Mouse (Mus musculus) cerebellum, adult 9-11 months (tissue): ENCODE data around the gene Hmga2.

Experiments used
- DNase-seq: peaks from one replicate; pipeline ENCODE4 v3.0.0; 2022

Hmga2 gene

GRCm38 (mm10) chr10:120475601-120476515, at the start of gene Hmga2:
TSS of gene Hmga2 (minus strand) at chr10:120476469.
- DNase-seq: no peak

GRCm38 (mm10) chr10:120522959-120523358, 46.7 kb upstream of the Hmga2 start:
- no peak for DNase-seq

- DNase-seq: no peak
These were observed 45.8 kb upstream of the Hmga2 start for GRCm38 (mm10) chr10:120521912-120522575.

GRCm38 (mm10) chr10:120516311-120516710, 40.0 kb upstream of the Hmga2 start:
- DNase-seq: no peak

- no peak for DNase-seq
These were observed 37.5 kb upstream of the Hmga2 start for GRCm38 (mm10) chr10:120513721-120514120.

GRCm38 (mm10) chr10:120512946-120513345, 36.7 kb upstream of the Hmga2 start:
- no peak for DNase-seq

GRCm38 (mm10) chr10:120512121-120512520, 35.9 kb upstream of the Hmga2 start:
- DNase-seq: no peak

- no peak for DNase-seq
These were observed 27.7 kb upstream of the Hmga2 start for GRCm38 (mm10) chr10:120503959-120504358.

GRCm38 (mm10) chr10:120500794-120501193, 24.5 kb upstream of the Hmga2 start:
- DNase-seq: no peak

- no peak for DNase-seq
These were observed 21.8 kb upstream of the Hmga2 start for GRCm38 (mm10) chr10:120498086-120498485.

- DNase-seq: no peak
These were observed 18.4 kb upstream of the Hmga2 start for GRCm38 (mm10) chr10:120494653-120495052.

GRCm38 (mm10) chr10:120491477-120491876, 15.2 kb upstream of the Hmga2 start:
- DNase-seq: no peak

- DNase-seq: no peak
These were observed 13.3 kb upstream of the Hmga2 start for GRCm38 (mm10) chr10:120489611-120490010.

- no peak for DNase-seq
These were observed 12.3 kb upstream of the Hmga2 start for GRCm38 (mm10) chr10:120488526-120488925.

- DNase-seq: no peak
These were observed 11.6 kb upstream of the Hmga2 start for GRCm38 (mm10) chr10:120487881-120488280.

GRCm38 (mm10) chr10:120485461-120485860, 9.2 kb upstream of the Hmga2 start:
- no peak for DNase-seq

GRCm38 (mm10) chr10:120484144-120484543, 7.9 kb upstream of the Hmga2 start:
- DNase-seq: no peak

GRCm38 (mm10) chr10:120478164-120478563, 1.9 kb upstream of the Hmga2 start:
- DNase-seq: no peak

GRCm38 (mm10) chr10:120477501-120477900, 1.2 kb upstream of the Hmga2 start:
- no peak for DNase-seq

GRCm38 (mm10) chr10:120476516-120477336, 457 bp upstream of the Hmga2 start:
- DNase-seq: no peak

GRCm38 (mm10) chr10:120475041-120475541, 1.2 kb downstream of the Hmga2 start:
- no peak for DNase-seq

- DNase-seq: no peak
These were observed 2.0 kb downstream of the Hmga2 start for GRCm38 (mm10) chr10:120474301-120474700.

GRCm38 (mm10) chr10:120473218-120473617, 3.1 kb downstream of the Hmga2 start:
- DNase-seq: no peak
